ENCODE assay signal across 7 mouse cellular contexts in the genomic region with DNA sequence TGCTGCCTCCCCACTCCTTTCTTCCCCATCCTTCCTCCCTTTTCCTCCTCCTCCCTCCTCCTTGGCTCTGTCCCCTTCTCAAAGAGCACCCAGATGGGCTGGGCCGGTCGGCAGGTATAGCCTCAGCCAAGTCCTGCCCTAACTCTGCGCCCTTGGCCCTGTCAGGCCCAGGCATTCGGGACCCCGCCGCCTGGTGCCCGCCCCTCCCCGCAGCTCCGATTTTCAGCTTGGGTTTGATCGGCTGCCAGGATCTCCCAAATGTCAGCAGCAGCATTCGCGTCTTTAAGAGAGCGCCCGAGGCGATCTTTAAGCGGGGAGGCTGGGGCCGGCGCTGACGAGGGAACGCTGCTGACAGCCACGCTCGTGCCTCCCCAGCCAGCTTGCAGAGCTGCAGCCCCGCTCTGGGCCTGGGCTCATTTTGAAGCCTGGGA.
DNase-seq lines count a peak whose midpoint lies in the region; ATAC-seq and TF ChIP-seq lines count a peak whose summit lies in the region.

No protein-coding gene starts in this region.

- H3K36me3 ChIP-seq in heart, embryonic 10.5 days: no peaks in the 10 kb centered on the region

- 4% methylated on average over 23 of the region's 23 CpGs for WGBS in heart, embryonic 10.5 days
- WGBS in lung, adult 2 months: 13% methylated on average over 23 of the region's 23 CpGs

- H3K4me1 ChIP-seq in heart, embryonic 10.5 days: peaks cover 55% of the 10 kb centered on the region
- H3K4me1 ChIP-seq in lung, adult 2 months (ENCODE audit: control insufficient read depth, insufficient read depth, low read length): peaks cover 35% of the 10 kb centered on the region

- DNase-seq in adrenal gland, adult 18-20 months (ENCODE audit: low spot score in 2 of 2): peak; percentile 61 to 66
- DNase-seq in brain, embryonic 14.5 days (ENCODE audit: low read depth): peak; percentile 95
- DNase-seq in heart, embryonic 10.5 days (ENCODE audit: low spot score): no peak
- DNase-seq in kidney, adult 18-20 months: peak; percentile 59
- DNase-seq in lung, adult 2 months: peak; percentile 41
- peak; percentile 56 for DNase-seq in ovary, postnatal 10 days (ENCODE audit: low spot score)

- H3K27ac ChIP-seq in heart, embryonic 10.5 days: peak overlapping the region; percentile 89

- no peak for ATAC-seq in megakaryocyte, adult 5-6 weeks (ENCODE audit: poor library complexity, severe bottlenecking)

- no peaks in the 10 kb centered on the region for H3K27me3 ChIP-seq in heart, embryonic 10.5 days (ENCODE audit: insufficient read depth, poor library complexity, severe bottlenecking)

- no peak for TF ChIP-seq CTCF in brain, embryonic 14.5 days (IDR thresholded peaks at IDR 0.05; ENCODE audit: borderline replicate concordance, extremely low read depth, insufficient read depth, insufficient read length)
- TF ChIP-seq CTCF in lung, adult 2 months (IDR thresholded peaks at IDR 0.05; ENCODE audit: insufficient read depth, low read length): no peak

- no peaks in the 10 kb centered on the region for H3K9me3 ChIP-seq in heart, embryonic 10.5 days

- no peak for TF ChIP-seq POLR2A in brain, embryonic 14.5 days (IDR thresholded peaks at IDR 0.05; ENCODE audit: borderline replicate concordance, extremely low read depth, insufficient read depth, insufficient read length, poor library complexity, severe bottlenecking)
- TF ChIP-seq POLR2A in lung, adult 2 months (IDR thresholded peaks at IDR 0.05; ENCODE audit: borderline replicate concordance, extremely low read depth, low read depth, low read length): no peak

- peak overlapping the region; percentile 48 for H3K4me3 ChIP-seq in heart, embryonic 10.5 days
- no peak overlapping the region for H3K4me3 ChIP-seq in lung, adult 2 months (replicated peaks; ENCODE audit: extremely low read depth, low read depth, low read length)
